Mouse (Mus musculus): ENCODE results near the gene 2010111I01Rik.

Gene 2010111I01Rik

GRCm38 (mm10) chr13:63247041-63247440, 282.3 kb downstream of the 2010111I01Rik start:
- no peak for DNase-seq

DNA sequence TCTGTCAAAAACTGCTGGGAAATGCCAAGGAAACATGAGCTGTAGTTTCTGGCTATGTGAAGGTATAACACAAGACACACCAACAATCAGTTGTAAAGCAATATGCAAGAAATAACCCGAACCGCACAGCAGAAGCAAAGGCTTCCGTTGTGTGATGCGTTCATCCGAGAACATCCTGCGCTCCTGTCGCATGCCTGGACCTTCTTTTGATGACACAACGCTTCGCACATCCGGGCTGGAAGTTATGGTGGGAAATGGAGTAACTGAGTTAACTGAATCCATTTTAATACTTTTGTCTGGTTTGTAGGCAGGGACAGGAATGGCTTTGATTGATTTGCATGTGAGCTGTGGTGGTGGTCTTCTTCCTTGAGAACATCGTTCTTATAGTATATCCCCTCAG, 282.9 kb downstream of the 2010111I01Rik start:
- no peak for DNase-seq

- DNase-seq, result no peak
Observed at GRCm38 (mm10) chr13:63248318-63248717, 283.6 kb downstream of the 2010111I01Rik start.

GRCm38 (mm10) chr13:63249171-63249570, 284.5 kb downstream of the 2010111I01Rik start:
- DNase-seq, result no peak

DNA sequence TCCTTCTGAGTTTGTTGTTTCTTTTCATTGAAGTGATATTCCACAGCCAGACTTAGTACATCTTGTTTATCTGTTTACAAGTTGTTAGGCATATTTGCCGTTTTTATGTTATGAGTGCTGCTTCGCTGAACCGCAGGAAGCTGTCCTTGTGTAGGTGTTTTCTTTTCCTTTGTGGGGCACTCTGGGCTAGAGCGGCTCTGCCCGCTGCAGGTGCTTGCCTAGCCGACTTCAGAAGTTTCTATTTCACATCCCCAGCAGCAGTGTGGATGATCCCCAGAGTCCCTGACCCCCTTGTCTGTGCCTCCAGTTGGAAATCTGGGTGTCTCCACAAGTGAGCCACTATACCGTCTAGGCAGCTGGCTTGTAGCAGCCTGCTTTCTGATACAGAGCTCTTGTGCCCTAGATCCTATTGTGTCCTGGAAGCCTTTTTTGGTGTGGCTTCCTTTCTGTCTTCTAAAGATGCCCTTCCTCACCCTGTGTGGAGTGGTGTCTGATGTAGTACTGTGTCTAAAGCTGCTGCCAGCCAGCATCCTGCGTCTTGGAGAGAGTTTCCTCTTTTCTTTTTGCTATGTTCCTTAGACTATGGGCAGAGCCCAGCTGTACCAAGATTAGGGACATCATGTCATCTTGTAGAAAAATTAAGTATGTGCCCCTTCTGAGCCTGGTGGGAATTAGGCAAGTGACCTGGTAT, 285.2 kb downstream of the 2010111I01Rik start:
- DNase-seq, result no peak

- no peak for DNase-seq
Observed at GRCm38 (mm10) chr13:63250441-63250980, 285.8 kb downstream of the 2010111I01Rik start.

- peak in 1 of 2 experiments; percentile 46 for DNase-seq
Observed at GRCm38 (mm10) chr13:63251118-63251889, 286.6 kb downstream of the 2010111I01Rik start.

DNA sequence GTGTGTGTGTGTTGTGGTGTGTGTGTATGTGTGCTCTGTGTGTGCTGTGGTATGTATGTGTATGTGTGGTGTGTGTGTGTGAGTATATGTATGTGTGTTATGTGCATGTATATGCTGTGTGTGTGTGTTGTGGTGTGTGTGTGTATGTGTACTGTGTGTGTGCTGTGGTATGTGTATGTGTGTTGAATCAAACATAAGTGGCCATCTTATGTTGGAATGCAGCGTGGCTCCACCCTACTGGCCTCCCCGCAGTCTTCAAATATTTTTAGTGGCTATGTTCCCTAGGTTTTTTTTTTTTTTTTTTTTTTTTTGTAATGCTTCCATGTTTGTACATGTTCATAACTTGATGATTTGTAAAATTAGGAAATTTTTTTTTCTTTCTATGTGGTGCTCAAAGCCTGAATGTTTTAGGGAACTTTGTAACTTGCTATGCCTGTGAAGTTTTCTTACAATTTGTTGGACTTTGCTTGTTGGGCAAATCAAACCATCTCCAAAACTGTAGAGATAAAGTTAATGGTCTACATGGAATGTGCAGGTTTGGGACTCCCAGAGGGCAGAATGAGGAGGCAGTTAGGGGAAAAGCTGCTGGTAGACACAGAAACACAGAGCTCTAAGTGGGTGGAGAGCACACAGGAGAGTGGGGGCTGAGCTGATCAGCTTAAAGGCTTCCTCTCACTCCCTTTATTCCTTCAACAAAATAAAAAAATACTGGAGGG, 287.8 kb downstream of the 2010111I01Rik start:
- DNase-seq, result no peak

DNA sequence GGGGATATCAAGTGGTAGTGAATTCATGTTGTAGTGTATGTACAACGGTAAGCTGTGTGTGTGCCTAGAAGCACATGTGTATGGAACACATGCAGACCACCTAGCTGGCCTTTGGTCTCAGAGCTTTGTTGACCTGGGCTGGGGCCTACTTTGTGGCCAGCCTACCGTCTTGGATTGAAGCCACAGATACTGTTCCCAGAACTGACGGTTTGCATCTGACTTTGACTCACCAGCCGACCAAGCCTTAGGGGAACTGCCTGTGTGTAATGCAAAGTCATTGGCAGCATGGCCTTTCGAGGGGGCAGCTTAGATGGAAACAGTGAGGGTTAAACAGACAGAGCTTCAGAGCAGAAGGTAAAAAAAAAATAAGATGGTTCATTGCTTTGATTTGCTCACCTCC, 288.5 kb downstream of the 2010111I01Rik start:
- no peak for DNase-seq

DNA sequence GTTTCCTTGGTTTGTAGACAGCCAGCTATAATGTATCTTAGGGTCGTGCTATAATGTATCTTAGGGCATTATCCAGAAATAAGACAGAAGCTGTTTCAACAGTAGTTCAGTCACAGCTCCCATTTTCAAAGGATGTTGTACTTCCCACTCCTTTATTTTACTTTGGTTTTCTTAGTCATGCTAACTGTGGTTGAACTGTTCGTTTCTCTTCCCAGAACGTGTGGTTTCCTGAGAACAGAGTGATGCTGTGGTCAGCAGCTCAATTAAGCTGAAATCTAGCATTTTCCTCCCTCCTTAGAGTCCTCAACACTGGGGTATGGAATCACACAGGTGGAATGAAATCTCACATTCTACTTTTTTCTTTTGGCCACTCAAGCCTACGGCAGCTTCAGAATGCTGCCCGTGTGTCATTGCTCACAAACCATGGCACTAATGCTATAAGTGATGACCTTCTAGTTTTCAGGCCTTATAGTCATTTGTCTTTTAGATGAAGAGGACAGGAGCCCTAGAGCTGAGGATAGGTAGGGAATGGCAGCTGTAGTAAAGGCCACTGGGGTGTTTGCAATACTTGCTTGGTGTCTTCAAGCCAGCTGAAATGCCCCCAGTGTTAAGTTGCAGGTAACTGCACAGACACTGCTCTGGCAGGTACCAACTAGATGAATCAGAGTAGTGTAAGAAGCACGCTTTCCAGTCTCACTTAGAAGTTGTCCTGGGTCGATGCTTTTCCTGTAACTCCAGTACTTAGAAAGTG, 289.4 kb downstream of the 2010111I01Rik start:
- DNase-seq, result no peak

DNA sequence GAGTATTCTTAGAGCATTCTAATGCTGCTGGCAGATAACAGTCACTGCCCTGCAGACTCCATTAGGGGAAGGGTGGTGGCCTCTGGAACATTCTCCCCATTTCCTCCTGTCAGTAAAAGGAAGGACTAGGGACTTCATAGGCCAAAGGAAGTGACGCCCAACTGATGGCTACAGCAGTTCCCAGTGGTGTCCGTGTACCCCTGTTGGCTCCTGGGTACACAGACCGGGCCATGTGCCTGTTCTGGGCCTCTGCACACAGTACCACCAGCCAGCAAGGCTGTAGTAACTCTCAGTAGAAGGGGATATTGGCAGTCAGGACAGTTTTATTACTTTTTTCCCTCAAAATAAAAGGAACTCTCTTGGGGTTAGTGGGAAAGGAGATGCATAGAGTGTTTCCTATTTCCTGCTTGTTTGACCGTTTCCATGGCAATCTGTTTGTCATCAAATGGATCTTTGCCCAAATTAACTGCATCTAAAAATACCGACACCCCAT, 290.9 kb downstream of the 2010111I01Rik start:
- DNase-seq, result peak; percentile 68 to 81

DNA sequence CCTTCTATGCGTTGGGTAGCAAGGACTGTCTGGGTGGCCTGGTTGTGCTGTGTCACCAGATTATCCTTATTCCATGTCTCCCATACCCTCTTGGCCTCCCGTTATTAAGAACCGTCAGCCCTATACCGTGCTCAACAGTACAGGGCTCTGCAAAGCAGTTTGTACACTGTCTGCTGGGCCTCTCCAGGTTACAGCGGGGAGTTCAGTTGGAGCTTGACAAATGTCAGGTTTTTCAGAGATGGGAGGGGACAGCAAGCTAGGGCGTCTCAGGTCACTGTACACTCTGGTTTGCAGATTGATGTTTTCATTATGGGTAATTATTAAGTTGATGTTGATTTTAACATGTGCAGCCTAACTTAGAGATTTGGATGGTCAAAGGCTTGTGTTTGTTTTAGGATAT, 291.5 kb downstream of the 2010111I01Rik start:
- no peak for DNase-seq

GRCm38 (mm10) chr13:63256807-63257206, 292.1 kb downstream of the 2010111I01Rik start:
- DNase-seq, result peak; percentile 78 to 83

GRCm38 (mm10) chr13:63258167-63258582, 293.5 kb downstream of the 2010111I01Rik start:
- peak in 1 of 2 experiments; percentile 35 for DNase-seq

DNA sequence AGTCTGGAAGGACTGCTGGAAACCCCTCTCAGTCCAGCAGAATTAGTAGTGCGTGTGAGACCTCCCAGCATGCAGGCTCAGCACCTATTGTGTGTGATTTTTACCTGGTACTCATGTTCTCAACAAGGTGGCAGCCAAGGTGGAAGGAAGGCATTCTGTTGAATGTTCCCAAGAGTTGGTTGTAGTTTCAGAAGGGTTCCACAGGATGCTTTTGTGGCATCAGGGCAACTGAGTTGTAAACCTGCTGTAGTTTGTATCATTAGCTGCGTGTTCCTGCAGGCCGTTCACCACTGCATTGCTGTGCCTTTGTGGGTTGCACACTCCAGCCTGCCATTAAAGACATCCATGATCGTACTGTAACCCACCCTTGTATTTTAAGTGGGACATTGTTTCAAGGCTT, 294.0 kb downstream of the 2010111I01Rik start:
- no peak for DNase-seq

- no peak for DNase-seq
Observed at GRCm38 (mm10) chr13:63260133-63260532, 295.4 kb downstream of the 2010111I01Rik start.

DNA sequence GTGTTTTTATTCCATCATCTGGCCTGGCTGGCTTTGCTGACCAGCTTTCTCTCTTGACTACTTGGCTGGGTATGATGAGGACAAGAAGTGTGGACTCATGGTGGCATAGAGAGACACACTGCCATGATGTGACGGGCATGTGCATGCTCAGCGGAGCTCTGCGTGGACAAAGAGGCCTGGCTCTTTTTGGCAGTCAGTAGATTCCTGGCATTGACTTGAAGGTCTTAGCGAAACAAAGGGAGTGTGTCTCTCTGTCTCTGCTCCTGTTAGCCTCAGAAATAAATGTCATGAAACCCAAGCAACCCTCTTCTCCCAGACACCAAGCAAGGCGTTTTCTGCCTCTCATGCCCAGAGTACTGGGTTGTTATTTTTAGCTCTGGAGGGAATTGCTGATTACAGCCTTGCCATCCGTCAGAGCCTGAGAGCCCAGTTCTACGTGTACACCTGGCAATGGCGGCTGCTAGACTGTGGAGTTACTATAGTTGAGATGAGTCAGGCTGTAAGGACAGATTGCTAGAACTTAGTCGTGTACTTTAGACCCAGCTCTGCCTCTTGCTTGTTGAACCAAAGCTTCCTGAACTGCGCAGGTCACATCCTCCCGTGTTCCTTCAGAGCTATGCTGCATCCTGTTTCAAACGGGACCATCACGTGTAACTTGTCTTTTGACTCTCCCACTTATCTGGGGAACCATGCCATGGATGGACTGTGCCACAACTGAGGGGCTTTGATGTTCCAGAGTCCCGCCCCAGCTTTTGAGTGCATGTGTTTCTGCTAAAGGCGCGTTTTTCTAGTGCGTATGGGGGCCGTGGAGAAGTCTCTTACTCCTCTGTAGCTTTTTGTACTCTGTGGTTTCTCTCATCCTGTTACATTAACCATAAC, 296.3 kb downstream of the 2010111I01Rik start:
- peak in 1 of 2 experiments; percentile 28 for DNase-seq

DNA sequence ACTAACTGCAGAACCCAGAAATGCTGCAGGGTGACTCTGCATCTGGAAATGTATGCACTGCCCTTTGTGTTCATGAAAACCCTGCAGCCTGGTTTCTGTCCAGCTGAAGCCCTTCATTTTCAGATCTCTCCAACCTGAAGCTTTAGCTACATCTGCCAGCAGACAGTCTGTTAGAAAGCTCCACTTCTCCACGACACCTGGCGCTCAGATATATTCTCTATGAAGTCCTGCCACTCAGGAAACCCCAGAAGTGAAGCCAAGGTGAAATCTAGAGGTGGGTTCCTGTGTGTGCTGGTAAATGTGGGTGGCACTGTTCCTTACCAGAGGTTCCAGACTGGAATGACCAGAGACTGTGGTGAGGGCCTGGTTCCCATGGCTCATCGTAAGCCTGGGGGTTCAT, 297.0 kb downstream of the 2010111I01Rik start:
- DNase-seq, result no peak

DNA sequence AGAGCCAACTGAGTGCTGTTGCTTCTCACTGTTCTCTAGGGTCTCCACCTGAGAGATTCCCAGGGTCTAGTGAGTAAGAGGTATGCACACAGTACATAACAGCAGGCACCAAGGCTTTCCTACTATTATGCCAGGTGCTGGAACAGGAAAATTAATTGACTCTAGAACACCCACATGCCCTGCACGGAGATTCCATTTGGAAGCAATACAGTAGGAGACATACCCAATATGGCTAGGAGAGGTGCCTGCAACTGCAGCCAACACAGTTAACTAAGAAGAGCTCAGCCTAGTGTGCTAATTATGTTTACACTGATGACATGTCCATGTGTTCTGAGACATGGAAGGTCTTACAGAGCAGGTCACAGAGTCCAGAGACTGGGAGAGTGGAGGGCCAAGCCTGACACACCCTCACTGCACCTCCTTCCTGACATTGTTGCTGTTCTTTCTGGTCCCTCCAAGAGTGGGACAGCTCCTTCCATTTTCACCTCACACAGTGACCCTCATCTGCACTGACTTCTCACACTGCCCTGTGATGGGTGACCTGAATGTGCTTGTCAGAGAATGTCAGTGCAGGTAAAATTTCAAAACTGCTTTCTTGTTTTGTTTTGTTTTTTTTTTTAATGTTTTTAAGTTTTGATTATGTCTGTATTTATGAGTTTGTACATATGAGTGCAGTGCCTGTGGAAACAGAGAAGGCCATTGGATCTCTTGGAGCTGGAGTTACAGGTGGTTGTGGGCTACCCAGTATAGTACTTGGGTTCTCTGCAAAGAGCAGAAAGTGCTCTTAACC, 297.7 kb downstream of the 2010111I01Rik start:
- no peak for DNase-seq

DNA sequence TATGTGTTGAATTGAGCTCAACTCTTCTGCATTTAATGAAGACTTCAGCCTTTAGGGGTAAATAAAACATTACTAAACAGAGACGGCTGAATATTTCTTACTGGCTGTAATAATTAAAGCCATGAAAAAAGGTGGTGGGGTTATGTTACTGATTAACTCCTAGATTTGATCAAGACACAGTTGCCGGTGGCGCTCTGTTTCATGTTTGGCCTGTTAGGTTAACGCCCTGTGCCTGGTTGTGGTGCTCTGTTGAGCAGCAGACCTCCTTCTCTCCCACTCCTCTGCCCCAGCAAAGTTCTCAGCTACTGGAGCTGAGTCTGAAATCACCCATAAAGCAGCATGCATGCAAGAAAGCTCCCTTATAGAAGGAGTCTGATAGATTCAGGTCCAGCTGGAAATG, 303.7 kb downstream of the 2010111I01Rik start:
- no peak for DNase-seq
